Mouse (Mus musculus) CH12.LX (cell line): ENCODE measurements around the gene Dnah8. TPM values are rescaled to one million over a fixed set of nuclear protein-coding genes. Genes with fewer than 3 reads are reported as not detected.

Experiments used
- polyA plus RNA-seq: library from polyadenylated mRNA; unstranded; fragments of >175 nt; gene quantifications from 2 replicates; pipeline ENCODE4 v1.2.1, GENCODE M21; 2012; ENCODE audit warnings: low read depth; ENCODE audit not compliant: insufficient read length
- total RNA-seq, 2 experiments: library from RNA; depleted of rRNA; stranded (reverse); fragments of 300-350 nt in 1 of 2; fragments of >200 nt in 1 of 2; gene quantifications; 2 replicates each; pipeline ENCODE4 v1.2.3; 2012 to 2014

The Dnah8 gene
- total and polyA plus RNA-seq, 3 experiments, result 0.09 to 0.99 TPM; not detected in 1

Other genes starting within 250 kb of the Dnah8 start
- gene Btbd9, start 47.9 kb upstream of the Dnah8 start, total RNA-seq (2012; rRNA removed), result 16.6 and 19.3 TPM in 2 replicates
- 18.6 and 25.4 TPM in 2 replicates for gene Btbd9, start 47.9 kb upstream of the Dnah8 start, total RNA-seq (2014; rRNA removed)
- 20.0 and 22.3 TPM in 2 replicates for gene Btbd9, start 47.9 kb upstream of the Dnah8 start, polyA plus RNA-seq
- gene Glo1, start 2.5 kb downstream of the Dnah8 start, total RNA-seq (2012; rRNA removed), result 143 and 155 TPM in 2 replicates
- 283 and 307 TPM in 2 replicates for gene Glo1, start 2.5 kb downstream of the Dnah8 start, total RNA-seq (2014; rRNA removed)
- 170 and 194 TPM in 2 replicates for gene Glo1, start 2.5 kb downstream of the Dnah8 start, polyA plus RNA-seq